Mouse (Mus musculus): ENCODE results near the gene Myzap. TPM values are rescaled to one million over a fixed set of nuclear protein-coding genes. Genes with fewer than 3 reads are reported as not detected.

Gene Myzap
- polyA plus RNA-seq, 1 experiment from 2014 or later = 2.6 TPM

DNA sequence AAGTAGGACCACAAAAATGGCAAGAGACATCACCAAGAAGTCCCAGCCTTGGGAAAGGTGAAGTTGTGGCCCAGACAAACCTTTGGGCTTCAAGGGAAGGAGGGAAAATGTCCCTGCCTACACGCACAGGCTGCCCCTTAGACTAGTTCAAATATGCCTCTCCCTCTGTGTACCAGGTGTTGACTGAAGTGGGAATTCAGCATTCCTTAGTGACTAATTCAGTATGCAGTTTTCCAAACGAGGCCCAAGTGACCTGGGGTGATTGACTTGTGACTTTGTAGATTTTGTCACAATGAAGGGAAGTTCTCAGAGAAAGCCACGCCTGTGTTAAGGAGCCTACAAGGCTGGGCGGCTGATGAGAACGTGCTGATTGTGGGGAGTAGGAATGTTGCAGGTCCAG is 49.9 kb downstream of the Myzap start:
- Histone ChIP-seq H3K4me2 (ENCODE audit: low read length) (no peak overlapping the region), H3K27me3 (ENCODE audit: control insufficient read depth, insufficient read depth, low read depth, low read length) (no peaks in the 10 kb centered on the region), H3K27ac (ENCODE audit: low read length) (no peak overlapping the region), H3K4me3 (ENCODE audit: low read depth, low read length) (no peak overlapping the region), H3K36me3 (ENCODE audit: control insufficient read depth, insufficient read depth, low read length) (no peaks in the 10 kb centered on the region), H3K9me3 (replicated peaks; ENCODE audit: control insufficient read depth, low read length, poor library complexity, severe bottlenecking) (no peaks in the 10 kb centered on the region), H3K4me1 (ENCODE audit: control insufficient read depth, insufficient read depth, low read length) (no peaks in the 10 kb centered on the region), H3K9ac (ENCODE audit: low read depth, low read length) (no peak overlapping the region)
- WGBS = 77% methylated on average over 5 of the region's 5 CpGs
- ATAC-seq = no peak

DNA sequence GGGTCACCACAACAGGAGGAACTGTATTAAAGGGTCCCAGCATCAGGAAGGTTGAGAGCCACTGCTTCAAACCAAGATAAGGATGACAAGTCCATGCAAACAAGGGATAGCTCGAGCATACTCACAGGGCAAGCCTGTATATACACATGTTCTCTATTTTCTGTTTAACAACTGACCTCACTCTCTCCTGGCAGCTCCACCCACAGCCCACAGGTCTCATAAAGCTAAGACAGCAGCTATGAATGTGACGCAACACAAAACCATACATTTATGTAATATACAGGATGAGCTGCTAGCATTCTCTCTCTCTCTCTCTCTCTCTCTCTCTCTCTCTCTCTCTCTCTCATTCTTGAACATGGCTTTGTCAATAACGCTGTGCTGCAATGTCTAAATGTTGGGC is 51.4 kb downstream of the Myzap start:
- Histone ChIP-seq H3K9ac (ENCODE audit: low read depth, low read length) (no peak overlapping the region), H3K4me1 (ENCODE audit: control insufficient read depth, insufficient read depth, low read length) (no peaks in the 10 kb centered on the region), H3K9me3 (replicated peaks; ENCODE audit: control insufficient read depth, low read length, poor library complexity, severe bottlenecking) (no peaks in the 10 kb centered on the region), H3K27me3 (ENCODE audit: control insufficient read depth, insufficient read depth, low read depth, low read length) (no peaks in the 10 kb centered on the region), H3K27ac (ENCODE audit: low read length) (no peak overlapping the region), H3K36me3 (ENCODE audit: control insufficient read depth, insufficient read depth, low read length) (no peaks in the 10 kb centered on the region), H3K4me3 (ENCODE audit: low read depth, low read length) (no peak overlapping the region), H3K4me2 (ENCODE audit: low read length) (no peak overlapping the region)
- WGBS = 87% methylated on average over 3 of the region's 3 CpGs
- ATAC-seq = no peak

DNA sequence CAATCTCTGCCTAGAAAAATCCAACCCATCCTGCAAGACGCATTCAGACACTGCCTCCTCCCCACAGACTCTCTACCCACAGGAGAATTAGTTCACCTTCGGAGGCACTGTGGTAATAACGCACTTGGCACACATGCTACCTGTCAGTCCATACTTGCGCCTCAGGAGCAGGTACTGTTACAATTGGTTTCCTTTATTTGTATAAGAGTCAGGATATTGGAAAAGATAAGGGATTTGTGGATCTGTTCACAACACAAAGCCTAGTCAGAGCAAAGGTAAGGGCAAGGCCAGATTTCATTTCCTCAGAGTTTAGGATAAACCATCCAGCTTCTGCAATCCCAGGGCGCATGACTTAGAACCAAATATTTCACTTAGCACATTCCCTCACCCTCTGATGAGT is 56.4 kb downstream of the Myzap start:
- no peak overlapping the region for H3K4me3 ChIP-seq (ENCODE audit: low read depth, low read length)
- no peaks in the 10 kb centered on the region for H3K9me3 ChIP-seq (replicated peaks; ENCODE audit: control insufficient read depth, low read length, poor library complexity, severe bottlenecking)
- H3K36me3 ChIP-seq (ENCODE audit: control insufficient read depth, insufficient read depth, low read length) = no peaks in the 10 kb centered on the region
- no peak overlapping the region for H3K4me2 ChIP-seq (ENCODE audit: low read length)
- H3K27ac ChIP-seq (ENCODE audit: low read length) = no peak overlapping the region
- no peak overlapping the region for H3K9ac ChIP-seq (ENCODE audit: low read depth, low read length)
- no peaks in the 10 kb centered on the region for H3K4me1 ChIP-seq (ENCODE audit: control insufficient read depth, insufficient read depth, low read length)
- WGBS = 92% methylated on average over 5 of the region's 5 CpGs
- H3K27me3 ChIP-seq (ENCODE audit: control insufficient read depth, insufficient read depth, low read depth, low read length) = no peaks in the 10 kb centered on the region
- no peak for ATAC-seq

DNA sequence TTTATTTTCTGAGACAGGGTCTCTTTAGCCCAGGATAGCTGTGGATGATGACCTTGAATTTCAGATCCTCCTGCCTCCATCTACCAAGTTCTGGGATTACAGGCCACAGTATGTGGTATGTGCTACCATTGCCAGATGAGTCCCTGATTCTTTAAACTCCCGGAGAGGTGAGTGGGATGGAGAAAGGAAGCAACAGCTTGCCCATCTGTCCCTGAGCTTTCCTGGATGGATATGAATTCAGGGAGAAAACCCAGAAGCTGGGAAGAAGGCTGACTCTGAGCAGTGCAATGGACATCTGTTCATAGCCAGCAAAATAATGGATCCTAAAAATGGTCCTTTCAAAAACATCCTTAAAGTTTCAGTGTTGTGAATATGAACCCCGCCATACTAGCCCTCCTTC is 57.1 kb downstream of the Myzap start:
- Histone ChIP-seq H3K36me3 (ENCODE audit: control insufficient read depth, insufficient read depth, low read length) (no peaks in the 10 kb centered on the region), H3K4me2 (ENCODE audit: low read length) (no peak overlapping the region), H3K27ac (ENCODE audit: low read length) (no peak overlapping the region), H3K9me3 (replicated peaks; ENCODE audit: control insufficient read depth, low read length, poor library complexity, severe bottlenecking) (no peaks in the 10 kb centered on the region), H3K4me1 (ENCODE audit: control insufficient read depth, insufficient read depth, low read length) (no peaks in the 10 kb centered on the region), H3K4me3 (ENCODE audit: low read depth, low read length) (no peak overlapping the region), H3K9ac (ENCODE audit: low read depth, low read length) (no peak overlapping the region), H3K27me3 (ENCODE audit: control insufficient read depth, insufficient read depth, low read depth, low read length) (no peaks in the 10 kb centered on the region)
- WGBS = 88% methylated on average over 2 of the region's 2 CpGs
- no peak for ATAC-seq

DNA sequence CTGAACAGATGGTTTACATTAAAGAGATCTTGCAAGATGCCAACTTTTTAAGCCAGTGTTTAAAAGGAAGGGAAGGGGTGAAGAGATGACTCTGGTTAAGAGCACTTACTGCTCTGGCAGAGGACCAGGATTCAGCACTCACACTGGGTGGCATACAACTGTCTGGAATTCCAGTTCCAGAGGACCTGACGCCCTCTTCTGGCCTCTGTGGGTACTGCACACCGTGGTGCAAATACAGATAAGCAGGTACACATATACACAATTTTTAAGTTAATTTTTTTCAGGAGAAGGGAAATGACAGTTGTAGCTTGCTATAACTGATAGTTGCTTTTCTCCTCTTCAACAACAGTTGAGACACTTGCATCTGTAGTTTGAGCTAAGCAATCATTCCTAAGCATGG is 62.2 kb downstream of the Myzap start:
- H3K4me1 ChIP-seq (ENCODE audit: control insufficient read depth, insufficient read depth, low read length) = no peaks in the 10 kb centered on the region
- no peaks in the 10 kb centered on the region for H3K36me3 ChIP-seq (ENCODE audit: control insufficient read depth, insufficient read depth, low read length)
- no peak for ATAC-seq
- WGBS = 70% methylated on average over 2 of the region's 2 CpGs
- H3K9me3 ChIP-seq (replicated peaks; ENCODE audit: control insufficient read depth, low read length, poor library complexity, severe bottlenecking) = no peaks in the 10 kb centered on the region
- H3K27me3 ChIP-seq (ENCODE audit: control insufficient read depth, insufficient read depth, low read depth, low read length) = no peaks in the 10 kb centered on the region
- no peak overlapping the region for H3K4me3 ChIP-seq (ENCODE audit: low read depth, low read length)
- no peak overlapping the region for H3K9ac ChIP-seq (ENCODE audit: low read depth, low read length)
- H3K4me2 ChIP-seq (ENCODE audit: low read length) = no peak overlapping the region
- H3K27ac ChIP-seq (ENCODE audit: low read length) = no peak overlapping the region

DNA sequence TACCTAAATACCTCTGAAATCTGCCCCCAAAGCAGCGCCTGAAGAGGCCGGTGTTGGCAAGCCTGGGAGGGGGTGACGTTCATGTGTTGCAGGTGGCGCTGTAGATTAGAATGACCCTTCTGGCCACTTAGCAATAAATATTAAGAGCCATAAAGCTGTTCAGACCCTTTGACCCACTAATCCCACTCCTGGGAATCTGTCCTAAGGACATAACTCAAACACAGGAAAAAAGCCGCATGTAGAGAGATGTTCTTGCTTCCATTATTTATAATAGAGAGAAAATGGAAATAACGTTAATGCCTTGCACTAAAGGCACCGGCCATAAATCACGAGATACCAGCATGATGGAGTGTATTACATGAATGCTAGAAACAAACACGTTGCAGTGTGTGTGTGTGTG is 64.7 kb downstream of the Myzap start:
- Histone ChIP-seq H3K27ac (ENCODE audit: low read length) (no peak overlapping the region), H3K4me3 (ENCODE audit: low read depth, low read length) (no peak overlapping the region), H3K27me3 (ENCODE audit: control insufficient read depth, insufficient read depth, low read depth, low read length) (no peaks in the 10 kb centered on the region), H3K36me3 (ENCODE audit: control insufficient read depth, insufficient read depth, low read length) (no peaks in the 10 kb centered on the region), H3K9me3 (replicated peaks; ENCODE audit: control insufficient read depth, low read length, poor library complexity, severe bottlenecking) (no peaks in the 10 kb centered on the region), H3K9ac (ENCODE audit: low read depth, low read length) (no peak overlapping the region), H3K4me1 (ENCODE audit: control insufficient read depth, insufficient read depth, low read length) (no peaks in the 10 kb centered on the region), H3K4me2 (ENCODE audit: low read length) (no peak overlapping the region)
- no peak for ATAC-seq
- WGBS = 64% methylated on average over 9 of the region's 9 CpGs

DNA sequence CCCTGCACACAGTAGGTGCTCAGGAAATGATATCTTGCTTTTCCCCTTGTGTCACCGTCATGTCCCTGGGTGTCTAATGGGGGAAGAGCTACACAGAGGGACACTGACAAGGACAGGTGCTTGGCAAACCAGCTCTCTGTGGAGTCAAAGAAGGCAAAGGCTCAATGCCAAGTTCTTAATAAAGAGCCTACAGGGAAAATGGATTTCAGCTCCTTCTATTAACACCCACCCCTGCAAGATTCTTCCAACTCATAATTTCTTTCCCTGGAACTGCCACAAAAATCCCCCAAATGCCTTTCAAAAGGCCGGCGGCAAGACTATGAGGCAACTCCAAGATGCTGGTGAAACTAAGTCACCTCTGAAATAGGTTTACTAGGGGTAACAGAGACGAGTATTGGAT is 68.3 kb downstream of the Myzap start:
- Histone ChIP-seq H3K9ac (ENCODE audit: low read depth, low read length) (no peak overlapping the region), H3K27me3 (ENCODE audit: control insufficient read depth, insufficient read depth, low read depth, low read length) (no peaks in the 10 kb centered on the region), H3K27ac (ENCODE audit: low read length) (no peak overlapping the region), H3K4me2 (ENCODE audit: low read length) (no peak overlapping the region), H3K9me3 (replicated peaks; ENCODE audit: control insufficient read depth, low read length, poor library complexity, severe bottlenecking) (no peaks in the 10 kb centered on the region), H3K4me3 (ENCODE audit: low read depth, low read length) (no peak overlapping the region), H3K4me1 (ENCODE audit: control insufficient read depth, insufficient read depth, low read length) (no peaks in the 10 kb centered on the region), H3K36me3 (ENCODE audit: control insufficient read depth, insufficient read depth, low read length) (no peaks in the 10 kb centered on the region)
- 79% methylated on average over 4 of the region's 4 CpGs for WGBS
- ATAC-seq = no peak

DNA sequence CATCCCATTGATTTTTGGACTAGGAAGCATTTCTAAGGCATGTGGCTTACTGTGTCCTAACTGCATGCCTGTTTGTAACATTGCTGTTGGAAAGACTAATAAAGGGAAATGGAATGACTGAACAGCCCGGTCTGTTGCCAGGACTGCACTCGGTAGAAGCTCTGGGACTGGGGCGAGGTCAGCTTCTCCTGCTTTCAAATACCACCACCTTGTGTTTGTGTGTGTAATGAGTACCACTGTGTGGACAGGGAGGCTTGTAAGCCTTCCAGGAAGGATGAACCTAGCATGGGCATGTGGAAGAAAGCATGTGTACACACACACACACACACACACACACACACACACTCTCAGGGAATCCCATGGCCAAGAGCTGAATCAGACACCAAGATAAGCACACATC is 72.3 kb downstream of the Myzap start:
- Histone ChIP-seq H3K4me1 (ENCODE audit: control insufficient read depth, insufficient read depth, low read length) (no peaks in the 10 kb centered on the region), H3K4me2 (ENCODE audit: low read length) (no peak overlapping the region), H3K9me3 (replicated peaks; ENCODE audit: control insufficient read depth, low read length, poor library complexity, severe bottlenecking) (no peaks in the 10 kb centered on the region), H3K36me3 (ENCODE audit: control insufficient read depth, insufficient read depth, low read length) (no peaks in the 10 kb centered on the region), H3K9ac (ENCODE audit: low read depth, low read length) (no peak overlapping the region), H3K27ac (ENCODE audit: low read length) (no peak overlapping the region), H3K27me3 (ENCODE audit: control insufficient read depth, insufficient read depth, low read depth, low read length) (no peaks in the 10 kb centered on the region), H3K4me3 (ENCODE audit: low read depth, low read length) (no peak overlapping the region)
- 70% methylated on average over 3 of the region's 3 CpGs for WGBS
- ATAC-seq = no peak

DNA sequence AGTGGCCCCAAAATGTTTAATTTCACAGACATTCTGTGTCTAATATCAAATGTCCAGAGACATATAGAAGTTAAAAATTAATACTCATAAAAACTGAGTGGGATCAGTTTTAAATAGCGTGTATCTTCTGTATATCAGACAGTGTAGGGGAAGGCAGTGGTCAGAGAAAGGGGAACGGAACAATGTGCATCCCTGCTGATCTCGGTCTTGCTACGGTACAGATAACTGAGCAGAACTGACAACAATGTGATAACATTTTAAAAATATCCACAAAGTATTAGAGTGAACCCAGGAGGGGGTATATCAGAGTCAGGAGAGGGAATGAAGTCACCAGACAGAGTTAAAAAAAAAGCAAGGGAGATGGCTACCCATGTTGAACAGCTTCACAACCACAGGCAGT is 74.7 kb downstream of the Myzap start:
- H3K4me3 ChIP-seq (ENCODE audit: low read depth, low read length) = no peak overlapping the region
- H3K27me3 ChIP-seq (ENCODE audit: control insufficient read depth, insufficient read depth, low read depth, low read length) = no peaks in the 10 kb centered on the region
- H3K4me1 ChIP-seq (ENCODE audit: control insufficient read depth, insufficient read depth, low read length) = no peaks in the 10 kb centered on the region
- no peaks in the 10 kb centered on the region for H3K9me3 ChIP-seq (replicated peaks; ENCODE audit: control insufficient read depth, low read length, poor library complexity, severe bottlenecking)
- no peak overlapping the region for H3K9ac ChIP-seq (ENCODE audit: low read depth, low read length)
- H3K27ac ChIP-seq (ENCODE audit: low read length) = no peak overlapping the region
- H3K4me2 ChIP-seq (ENCODE audit: low read length) = no peak overlapping the region
- ATAC-seq = no peak
- 91% methylated on average over 4 of the region's 4 CpGs for WGBS
- H3K36me3 ChIP-seq (ENCODE audit: control insufficient read depth, insufficient read depth, low read length) = no peaks in the 10 kb centered on the region

DNA sequence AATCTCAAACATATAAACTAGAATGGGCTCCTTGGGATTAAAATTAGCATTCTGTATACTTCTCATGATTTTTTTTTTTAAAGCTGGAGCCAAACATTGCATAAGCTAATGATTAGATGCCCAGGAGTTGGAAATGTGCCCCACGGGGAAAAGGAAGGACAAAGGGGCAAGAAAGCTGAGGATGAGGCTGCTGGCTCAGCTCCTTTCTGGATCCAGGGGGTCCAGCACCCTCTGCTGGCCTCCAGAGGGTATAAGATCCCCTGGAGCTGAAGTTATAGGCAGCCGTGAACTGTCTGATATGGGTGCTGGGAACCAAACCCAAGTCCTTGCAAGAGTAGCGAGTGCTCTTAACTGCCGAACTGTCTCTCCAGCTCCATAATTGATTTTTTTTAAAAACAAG is 76.3 kb downstream of the Myzap start:
- 90% methylated on average over 4 of the region's 4 CpGs for WGBS
- no peak for ATAC-seq
- Histone ChIP-seq H3K4me2 (ENCODE audit: low read length) (no peak overlapping the region), H3K36me3 (ENCODE audit: control insufficient read depth, insufficient read depth, low read length) (no peaks in the 10 kb centered on the region), H3K9ac (ENCODE audit: low read depth, low read length) (no peak overlapping the region), H3K27ac (ENCODE audit: low read length) (no peak overlapping the region), H3K4me3 (ENCODE audit: low read depth, low read length) (no peak overlapping the region), H3K27me3 (ENCODE audit: control insufficient read depth, insufficient read depth, low read depth, low read length) (no peaks in the 10 kb centered on the region), H3K4me1 (ENCODE audit: control insufficient read depth, insufficient read depth, low read length) (no peaks in the 10 kb centered on the region), H3K9me3 (replicated peaks; ENCODE audit: control insufficient read depth, low read length, poor library complexity, severe bottlenecking) (no peaks in the 10 kb centered on the region)

Data from midbrain, embryonic 16.5 days (tissue).